22 mouse cellular contexts compared by ENCODE assay signal in the genomic region with DNA sequence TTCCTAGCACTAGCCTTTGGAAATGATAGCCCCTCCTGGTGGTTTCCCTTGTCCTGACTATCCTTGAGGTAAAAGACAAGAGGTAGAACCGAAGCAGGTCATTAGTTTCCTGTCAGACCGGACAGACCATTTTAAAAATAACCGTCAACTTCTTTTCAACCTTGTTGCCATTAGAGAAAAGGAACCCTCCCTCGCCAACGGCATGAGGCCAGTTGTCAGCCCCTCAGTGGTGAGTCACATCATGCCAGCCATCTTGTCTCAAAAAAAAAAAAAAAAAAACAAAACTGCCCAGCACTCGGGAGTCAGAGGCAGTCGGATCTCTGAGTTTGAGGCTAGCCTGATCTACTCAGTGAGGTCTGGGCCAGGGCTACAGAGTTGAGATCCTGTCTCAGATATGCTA. TPM values are rescaled to one million over a fixed set of nuclear protein-coding genes. Genes with fewer than 3 reads are reported as not detected.
A peak's percentile ranks its signal among the peaks of the same experiment; 100 is the strongest.
DNase-seq lines count a peak whose midpoint lies in the region; ATAC-seq and TF ChIP-seq lines count a peak whose summit lies in the region.
"Had no signal": no experiment of that assay in that cellular context is flagged by ENCODE, and none has a peak within 500 bp of the region (broad histone marks: within the 10 kb centered on the region; RNA-seq: fewer than 3 reads in every experiment).

No protein-coding gene starts in this region.

- H3ac ChIP-seq in myocyte (ENCODE audit: control insufficient read depth, insufficient read length) = no peak overlapping the region

- ATAC-seq in intestine, postnatal 0 days = no peak
- ATAC-seq in intestine, embryonic 16.5 days = no peak
- ATAC-seq: activated CD4-positive, CD25-positive, alpha-beta regulatory T cell, adult 4 months; forebrain, embryonic 15.5 days had no signal

- no peaks in the 10 kb centered on the region for H3K27me3 ChIP-seq in intestine, postnatal 0 days (replicated peaks; ENCODE audit: control insufficient read depth, insufficient read depth, low read length)
- no peaks in the 10 kb centered on the region for H3K27me3 ChIP-seq in intestine, embryonic 16.5 days (replicated peaks; ENCODE audit: control insufficient read depth, insufficient read depth, low read length)
- H3K27me3 ChIP-seq in ES-Bruce4 (ENCODE audit: control insufficient read depth, insufficient read depth, low read length, poor library complexity, severe bottlenecking) (no peaks in the 10 kb centered on the region), myocyte (ENCODE audit: control insufficient read depth, insufficient read depth, insufficient read length) (no peaks in the 10 kb centered on the region)
- H3K27me3 ChIP-seq: forebrain, embryonic 15.5 days; hindbrain, embryonic 15.5 days; stomach, embryonic 15.5 days had no signal

- peak; percentile 57 for DNase-seq in lung, postnatal 36 days
- no peak for DNase-seq in lung, postnatal 14 days
- DNase-seq in embryo, embryonic 10.5 days (ENCODE audit: low spot score) = no peak
- DNase-seq in T-cell, adult 2 months (ENCODE audit: low spot score) = no peak
- DNase-seq: adrenal gland, postnatal 14 days; cerebellum, adult 11 months; embryo, embryonic 11 days; kidney, adult 11 months; kidney, postnatal 14 days; retina, postnatal 1 day had no signal

- no peak overlapping the region for H3K4me3 ChIP-seq in intestine, postnatal 0 days (ENCODE audit: low read depth, low read length)
- H3K4me3 ChIP-seq in intestine, embryonic 16.5 days (ENCODE audit: low read length) = no peak overlapping the region
- H3K4me3 ChIP-seq in ES-Bruce4 (ENCODE audit: low read depth, low read length) (no peak overlapping the region), myocyte (no peak overlapping the region)
- H3K4me3 ChIP-seq: forebrain, embryonic 15.5 days; hindbrain, embryonic 15.5 days; limb, embryonic 13.5 days; stomach, embryonic 15.5 days had no signal

- no peaks in the 10 kb centered on the region for H3K79me2 ChIP-seq in myocyte (ENCODE audit: control insufficient read depth, insufficient read depth)

- TF ChIP-seq POLR2A in ES-Bruce4 (IDR thresholded peaks at IDR 0.05; ENCODE audit: insufficient read depth, low read length) (no peak), myocyte (IDR thresholded peaks at IDR 0.05; ENCODE audit: insufficient read length, low read depth) (no peak)

- no peaks in the 10 kb centered on the region for H3K9me3 ChIP-seq in intestine, postnatal 0 days (ENCODE audit: control insufficient read depth)
- H3K9me3 ChIP-seq in intestine, embryonic 16.5 days (ENCODE audit: control insufficient read depth, low read length) = no peaks in the 10 kb centered on the region
- H3K9me3 ChIP-seq in ES-Bruce4 (replicated peaks; ENCODE audit: control insufficient read depth, insufficient read depth, low read length, poor library complexity, severe bottlenecking) = no peaks in the 10 kb centered on the region
- H3K9me3 ChIP-seq: forebrain, embryonic 15.5 days; hindbrain, embryonic 15.5 days; limb, embryonic 13.5 days; stomach, embryonic 15.5 days had no signal

- WGBS in intestine, postnatal 0 days = 47% methylated on average over 7 of the region's 7 CpGs
- WGBS in intestine, embryonic 16.5 days = 54% methylated on average over 7 of the region's 7 CpGs

- H3K27ac ChIP-seq in intestine, postnatal 0 days (ENCODE audit: low read depth, low read length) = no peak overlapping the region
- no peak overlapping the region for H3K27ac ChIP-seq in intestine, embryonic 16.5 days (ENCODE audit: low read length)
- H3K27ac ChIP-seq in ES-Bruce4 (ENCODE audit: insufficient read depth, low read length) = peak overlapping the region; percentile 45; the same call in 1 of the 2 replicates
- H3K27ac ChIP-seq: forebrain, embryonic 15.5 days; hindbrain, embryonic 15.5 days; limb, embryonic 13.5 days; liver, embryonic 14.5 days; stomach, embryonic 15.5 days had no signal

- H3K9ac ChIP-seq in intestine, postnatal 0 days (ENCODE audit: low read depth, low read length) = no peak overlapping the region
- H3K9ac ChIP-seq in intestine, embryonic 16.5 days (ENCODE audit: low read depth, low read length) = no peak overlapping the region
- no peak overlapping the region for H3K9ac ChIP-seq in ES-Bruce4 (ENCODE audit: low read depth, poor library complexity, severe bottlenecking)
- H3K9ac ChIP-seq: forebrain, embryonic 15.5 days; hindbrain, embryonic 15.5 days; limb, embryonic 13.5 days; liver, embryonic 14.5 days; stomach, embryonic 15.5 days had no signal

- 0 out of 2 replicates have a peak, but pooled peaks have one; percentile 44 for TF ChIP-seq EP300 in ES-Bruce4 (IDR thresholded peaks at IDR 0.05; ENCODE audit: insufficient read depth, low read depth, low read length)

- no peak overlapping the region for H3K4me2 ChIP-seq in intestine, postnatal 0 days (replicated peaks; ENCODE audit: low read depth)
- H3K4me2 ChIP-seq in intestine, embryonic 16.5 days (ENCODE audit: low read depth, low read length) = no peak overlapping the region
- peak overlapping the region; percentile 18 for H3K4me2 ChIP-seq in myocyte (ENCODE audit: low read depth)
- H3K4me2 ChIP-seq: forebrain, embryonic 15.5 days; heart, embryonic 11.5 days; hindbrain, embryonic 15.5 days; limb, embryonic 13.5 days; stomach, embryonic 15.5 days had no signal

- H3K4me1 ChIP-seq in intestine, postnatal 0 days (replicated peaks; ENCODE audit: control insufficient read depth, insufficient read depth, low read length) = no peaks in the 10 kb centered on the region
- no peaks in the 10 kb centered on the region; the same call in 1 of the 2 replicates for H3K4me1 ChIP-seq in intestine, embryonic 16.5 days (ENCODE audit: control insufficient read depth, insufficient read depth, low read length)
- H3K4me1 ChIP-seq in ES-Bruce4 (ENCODE audit: control insufficient read depth, insufficient read depth, low read length) = no peaks in the 10 kb centered on the region

- peak; percentile 18; the same call in 1 of the 2 replicates for TF ChIP-seq CTCF in intestine, postnatal 0 days (IDR thresholded peaks at IDR 0.05; ENCODE audit: low read depth)
- no peak for TF ChIP-seq CTCF in ES-Bruce4 (IDR thresholded peaks at IDR 0.05; ENCODE audit: low read depth, low read length)

- H3K36me3 ChIP-seq in intestine, postnatal 0 days (ENCODE audit: control insufficient read depth, insufficient read depth) = no peaks in the 10 kb centered on the region
- H3K36me3 ChIP-seq in intestine, embryonic 16.5 days (ENCODE audit: control insufficient read depth, insufficient read depth, low read length) = no peaks in the 10 kb centered on the region
- H3K36me3 ChIP-seq in ES-Bruce4 (ENCODE audit: control insufficient read depth, insufficient read depth, low read length, poor library complexity, severe bottlenecking) (no peaks in the 10 kb centered on the region), myocyte (ENCODE audit: control insufficient read depth, insufficient read depth) (no peaks in the 10 kb centered on the region)
- H3K36me3 ChIP-seq: forebrain, embryonic 15.5 days; hindbrain, embryonic 15.5 days; limb, embryonic 13.5 days; stomach, embryonic 15.5 days had no signal

TF ChIP-seq in myocyte, 11 proteins besides CTCF, POLR2A, EP300 and RAD21:
- TF ChIP-seq POLR2AphosphoS2 (IDR thresholded peaks at IDR 0.05; ENCODE audit: insufficient read length, low read depth) (no peak), MYOD1 (IDR thresholded peaks at IDR 0.05; ENCODE audit: control insufficient read depth in 1 of 3, insufficient read length in 2 of 3, low read depth in 2 of 3) (no peak), REST (IDR thresholded peaks at IDR 0.05; ENCODE audit: insufficient read depth, insufficient read length) (no peak), MYOG (IDR thresholded peaks at IDR 0.05; ENCODE audit: control insufficient read depth in 1 of 3, insufficient read depth in 1 of 3, insufficient read length in 2 of 3, low read depth in 2 of 3) (no peak), MAX (IDR thresholded peaks at IDR 0.05; ENCODE audit: low read depth) (no peak), SRF (IDR thresholded peaks at IDR 0.05; ENCODE audit: control insufficient read depth, insufficient read length, low read depth) (no peak), TCF3 (IDR thresholded peaks at IDR 0.05; ENCODE audit: insufficient read length, low read depth) (no peak), USF1 (IDR thresholded peaks at IDR 0.05; ENCODE audit: low read depth) (no peak), CEBPB (IDR thresholded peaks at IDR 0.05; ENCODE audit: insufficient read depth, poor library complexity, severe bottlenecking) (no peak), E2F4 (IDR thresholded peaks at IDR 0.05; ENCODE audit: insufficient read depth) (no peak), TCF12 (IDR thresholded peaks at IDR 0.05; ENCODE audit: insufficient read depth, poor library complexity, severe bottlenecking) (no peak)

RNA-seq across cellular contexts. Expression of a gene that starts 10.9 kb away (rescaled TPM):
- polyA plus RNA-seq in intestine, postnatal 0 days (2015; fragmentation: Nextera tagmentation; extraction: Ambion mirVana) = 345 and 371 TPM in 2 replicates
- polyA plus RNA-seq in intestine, embryonic 16.5 days (2015; fragmentation: Nextera tagmentation; extraction: Ambion mirVana) = 897 and 920 TPM in 2 replicates
- polyA plus RNA-seq in ES-Bruce4 (2011; ENCODE audit: insufficient read depth, insufficient read length, low read depth, missing spikeins) = 329 and 334 TPM in 2 replicates
- polyA plus RNA-seq in myocyte (2012; fragmentation: generic; extraction: Trizol) = 878 TPM

RNA-seq across cellular contexts. Expression of a gene that starts 11.8 kb away (rescaled TPM):
- 0.16 and 0.24 TPM in 2 replicates for polyA plus RNA-seq in intestine, postnatal 0 days (2015; fragmentation: Nextera tagmentation; extraction: Ambion mirVana)
- 0.18 and 0.24 TPM in 2 replicates for polyA plus RNA-seq in intestine, embryonic 16.5 days (2015; fragmentation: Nextera tagmentation; extraction: Ambion mirVana)
- polyA plus RNA-seq in ES-Bruce4 (2011; ENCODE audit: insufficient read depth, insufficient read length, low read depth, missing spikeins) = not detected in 2 replicates
- 1.9 TPM for polyA plus RNA-seq in myocyte (2012; fragmentation: generic; extraction: Trizol)
- polyA plus RNA-seq: neural tube, embryonic 11.5 days had no signal

RNA-seq across cellular contexts. Expression of a gene that starts 33.0 kb away (rescaled TPM):
- polyA plus RNA-seq in intestine, postnatal 0 days (2015; fragmentation: Nextera tagmentation; extraction: Ambion mirVana) = 2.5 and 3.2 TPM in 2 replicates
- 8.3 and 10.2 TPM in 2 replicates for polyA plus RNA-seq in intestine, embryonic 16.5 days (2015; fragmentation: Nextera tagmentation; extraction: Ambion mirVana)
- polyA plus RNA-seq in ES-Bruce4 (2011; ENCODE audit: insufficient read depth, insufficient read length, low read depth, missing spikeins) = 35.2 and 42.3 TPM in 2 replicates
- polyA plus RNA-seq in myocyte (2012; fragmentation: generic; extraction: Trizol) = 17.2 TPM

RNA-seq across cellular contexts. Expression of a gene that starts 40.5 kb away (rescaled TPM):
- polyA plus RNA-seq in intestine, postnatal 0 days (2015; fragmentation: Nextera tagmentation; extraction: Ambion mirVana) = 35.7 and 42.8 TPM in 2 replicates
- polyA plus RNA-seq in intestine, embryonic 16.5 days (2015; fragmentation: Nextera tagmentation; extraction: Ambion mirVana) = 58.2 and 58.3 TPM in 2 replicates
- polyA plus RNA-seq in ES-Bruce4 (2011; ENCODE audit: insufficient read depth, insufficient read length, low read depth, missing spikeins) (43.8 and 45.8 TPM in 2 replicates), myocyte (2012; fragmentation: generic; extraction: Trizol) (24.8 TPM)
